Mouse (Mus musculus) cerebellum, adult 9-11 months (tissue): ENCODE data around the gene Gmeb1.
A peak's percentile ranks its signal among the peaks of the same experiment; 100 is the strongest.

Experiments
- DNase-seq: peaks from one replicate; pipeline ENCODE4 v3.0.0; 2022

Gene Gmeb1

DNA sequence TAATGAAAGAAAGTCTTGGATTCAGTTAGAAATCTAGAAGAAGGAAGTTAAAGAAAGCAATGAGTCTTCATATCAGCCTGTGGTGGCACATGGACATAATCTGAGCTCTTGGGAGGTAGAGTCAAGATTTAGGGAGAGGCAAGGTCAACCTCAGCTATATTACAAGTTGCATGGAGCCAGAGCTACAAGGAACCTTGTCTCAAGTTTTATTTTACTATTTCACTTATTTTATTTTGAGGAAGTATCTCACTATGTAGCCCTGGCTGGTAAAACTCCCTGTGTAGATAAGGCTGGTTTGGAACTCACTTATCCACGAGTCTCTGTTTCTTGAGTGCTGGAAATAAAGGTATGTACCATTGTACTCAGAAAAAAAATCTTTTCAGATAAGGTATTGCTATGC, 44.8 kb downstream of the Gmeb1 start:
- no peak for DNase-seq

DNA sequence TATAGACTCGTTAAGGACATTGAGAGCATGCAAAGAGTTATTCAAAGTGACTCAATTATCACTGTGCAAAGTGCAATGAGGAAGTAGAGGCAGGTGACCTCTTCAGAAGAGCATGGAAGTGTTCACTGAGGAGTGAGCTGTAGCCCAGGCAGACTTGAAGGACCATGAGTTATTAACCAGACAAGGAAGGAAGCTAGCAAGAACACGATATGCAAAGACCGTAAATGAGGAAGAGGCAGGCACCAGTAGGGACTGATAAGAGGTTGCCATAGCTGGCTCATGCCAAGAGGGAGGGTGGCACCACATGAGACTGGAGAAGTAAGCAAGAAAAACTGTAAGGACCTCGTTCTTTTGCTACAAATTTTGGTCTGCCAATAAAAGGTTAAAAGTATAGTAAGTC, 46.6 kb downstream of the Gmeb1 start:
- DNase-seq: no peak

GRCm38 (mm10) chr4:132211953-132212734, 49.3 kb downstream of the Gmeb1 start, which contains the start of gene Ythdf2:
Gene Ythdf2 (minus strand): TSS chr4:132212303.
- DNase-seq: peak; percentile 96

GRCm38 (mm10) chr4:132211091-132211942, 50.1 kb downstream of the Gmeb1 start:
- peak; percentile 37 for DNase-seq

GRCm38 (mm10) chr4:132210325-132210724, 51.1 kb downstream of the Gmeb1 start:
- DNase-seq: no peak

- no peak for DNase-seq
These were observed 52.1 kb downstream of the Gmeb1 start for GRCm38 (mm10) chr4:132209299-132209698.

DNA sequence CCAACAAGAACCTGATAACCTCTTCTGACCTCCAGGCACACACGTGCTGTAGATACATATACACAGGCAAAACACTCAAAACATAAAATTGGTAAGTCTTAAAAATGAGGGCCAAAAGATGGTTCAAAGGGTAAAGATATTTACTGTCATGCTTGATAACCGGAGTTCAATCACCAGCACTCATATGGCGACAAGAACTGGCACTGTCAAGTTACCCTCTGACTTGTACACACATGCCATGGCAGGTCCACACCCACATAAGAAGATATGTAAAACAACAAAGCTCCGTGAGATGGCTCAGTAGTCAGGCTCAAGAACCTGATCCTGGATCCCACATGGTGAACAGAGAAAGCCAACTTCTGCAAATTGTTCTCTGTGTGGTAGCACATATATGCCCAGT, 54.1 kb downstream of the Gmeb1 start:
- no peak for DNase-seq

GRCm38 (mm10) chr4:132198771-132199170, 62.6 kb downstream of the Gmeb1 start:
- no peak for DNase-seq

- no peak for DNase-seq
These were observed 63.1 kb downstream of the Gmeb1 start for GRCm38 (mm10) chr4:132198285-132198712.

GRCm38 (mm10) chr4:132194975-132195374, 66.4 kb downstream of the Gmeb1 start:
- no peak for DNase-seq

DNA sequence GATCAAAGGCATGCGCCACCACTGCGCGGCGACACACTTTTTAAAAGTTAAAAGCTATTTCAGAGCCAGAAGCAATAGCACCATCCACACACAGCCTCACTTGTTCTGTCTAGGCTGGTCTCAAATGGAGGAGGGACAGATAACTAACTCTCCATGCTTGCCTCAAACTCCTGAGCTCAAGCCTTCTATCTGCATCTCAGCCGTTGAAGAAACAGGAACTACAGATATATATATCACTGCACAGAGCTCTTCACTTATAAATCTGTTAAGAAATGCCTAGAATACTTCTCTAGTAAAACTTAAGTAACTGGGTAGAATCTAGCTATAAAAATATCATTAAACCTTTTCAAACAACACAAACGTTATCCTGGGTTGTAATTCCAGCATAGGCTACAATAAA, 67.0 kb downstream of the Gmeb1 start:
- DNase-seq: no peak

GRCm38 (mm10) chr4:132187826-132188401, 73.5 kb downstream of the Gmeb1 start:
- DNase-seq: no peak

DNA sequence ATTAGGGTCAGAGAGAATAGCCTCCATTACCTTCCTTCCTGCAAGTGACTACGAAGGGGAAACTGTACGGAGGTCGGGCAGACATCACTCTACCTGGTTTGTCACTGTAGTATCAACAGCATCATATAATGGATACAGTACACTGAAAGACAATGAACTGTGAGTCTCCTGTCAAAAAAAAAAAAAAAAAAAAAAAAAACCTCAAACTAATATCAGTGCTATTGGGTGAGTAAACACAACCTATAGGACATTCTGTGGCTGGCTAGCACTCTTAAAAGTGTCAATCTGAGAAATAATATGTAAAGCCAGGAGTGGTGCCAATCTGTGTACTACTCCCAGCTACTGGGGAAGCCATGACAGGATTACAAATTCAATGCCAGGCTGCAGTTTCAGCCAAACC, 78.2 kb downstream of the Gmeb1 start:
- DNase-seq: no peak

GRCm38 (mm10) chr4:132181721-132182658, 79.4 kb downstream of the Gmeb1 start:
- no peak for DNase-seq

- peak; percentile 28 for DNase-seq
These were observed 80.7 kb downstream of the Gmeb1 start for GRCm38 (mm10) chr4:132180710-132181109.

- peak; percentile 40 for DNase-seq
These were observed 82.8 kb downstream of the Gmeb1 start for GRCm38 (mm10) chr4:132178630-132179059.

DNA sequence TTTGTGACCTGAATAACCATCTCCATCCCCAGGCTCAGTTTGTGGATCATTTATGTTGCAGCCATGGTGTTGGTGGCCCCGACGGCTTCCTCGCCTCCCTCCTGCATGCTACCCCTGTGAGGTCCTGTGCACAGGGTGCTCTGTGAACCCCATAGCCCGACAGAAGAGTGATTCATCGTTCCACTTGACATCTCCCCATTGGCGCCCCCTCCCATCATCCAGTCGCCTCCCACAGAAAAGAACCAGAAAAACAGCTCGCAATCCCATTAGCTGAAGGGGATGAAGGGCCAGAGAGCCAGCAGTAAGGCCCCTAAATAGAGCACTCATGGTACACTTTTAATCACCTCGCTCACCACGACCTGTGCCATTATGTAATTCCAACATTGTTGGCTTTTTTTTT, 84.9 kb downstream of the Gmeb1 start:
- DNase-seq: no peak
